Mouse (Mus musculus) lung, embryonic 14.5 days (tissue): Measurements from ENCODE around the gene Mfap3l. TPM values are rescaled to one million over a fixed set of nuclear protein-coding genes. Genes with fewer than 3 reads are reported as not detected.
A peak's percentile ranks its signal among the peaks of the same experiment; 100 is the strongest.

Experiments used
- ATAC-seq: fragments of 200-750 bp; cut with Nextera tagmentation; 2 replicates; pipeline ENCODE4 v1.8.0; 2017; ENCODE audit warnings: mild to moderate bottlenecking, moderate TSS enrichment, moderate library complexity; ENCODE audit not compliant: insufficient read depth
- DNase-seq: peaks from one replicate; pipeline ENCODE4 v3.0.0-alpha.2; 2015
- H3K27ac ChIP-seq: fragments of 300-500 bp; sonication (generic); 2 replicates; pipeline ENCODE4 v1.5.1; 2014; ENCODE audit warnings: low read depth, mild to moderate bottlenecking, moderate library complexity
- H3K27me3 ChIP-seq: fragments of 300-500 bp; sonication (generic); 2 replicates; pipeline ENCODE4 v1.6.1; 2014; ENCODE audit warnings: low read length, control low read depth; ENCODE audit not compliant: insufficient read depth
- H3K36me3 ChIP-seq: fragments of 300-500 bp; sonication (generic); 2 replicates; pipeline ENCODE4 v1.6.1; 2014; ENCODE audit warnings: control low read depth; ENCODE audit not compliant: insufficient read depth
- H3K4me1 ChIP-seq: fragments of 300-500 bp; sonication (generic); 2 replicates; pipeline ENCODE4 v1.6.1; 2014; ENCODE audit warnings: antibody characterized with exemption, control low read depth; ENCODE audit not compliant: insufficient read depth
- H3K4me2 ChIP-seq: fragments of 300-500 bp; sonication (generic); 2 replicates; pipeline ENCODE4 v1.6.1; 2014; ENCODE audit warnings: mild to moderate bottlenecking
- H3K4me3 ChIP-seq: fragments of 300-500 bp; sonication (generic); 2 replicates; pipeline ENCODE4 v1.5.1; 2014; ENCODE audit warnings: low read depth, low read length
- H3K9ac ChIP-seq: fragments of 300-500 bp; sonication (generic); 2 replicates; pipeline ENCODE4 v1.6.1; 2014
- H3K9me3 ChIP-seq: fragments of 300-500 bp; sonication (generic); 2 replicates; pipeline ENCODE4 v1.6.1; 2016; ENCODE audit warnings: low read depth, low read length, control low read depth
- CTCF ChIP-seq: IDR thresholded peaks from 2 replicates; pipeline ENCODE4 v1.5.1; 2016; ENCODE audit warnings: antibody characterized with exemption, low read depth
- WGBS: fragments of 180-500 bp; shearing (Covaris S2); extraction: QIAGEN DNeasy Blood & Tissue Kit; methylation state at CpG from one replicate; pipeline ENCODE4 v1.1.7; 2014; 5-methylcytosine and 5-hydroxymethylcytosine counted together
- polyA plus RNA-seq: library from polyadenylated mRNA; unstranded; fragments of >200 nt; fragmentation: Nextera tagmentation; extraction: Ambion mirVana; gene quantifications from 2 replicates; pipeline ENCODE4 v1.2.1, GENCODE M21; 2014

The Mfap3l gene
- polyA plus RNA-seq, 1 experiment from 2014 or later = 5.6 TPM

DNA sequence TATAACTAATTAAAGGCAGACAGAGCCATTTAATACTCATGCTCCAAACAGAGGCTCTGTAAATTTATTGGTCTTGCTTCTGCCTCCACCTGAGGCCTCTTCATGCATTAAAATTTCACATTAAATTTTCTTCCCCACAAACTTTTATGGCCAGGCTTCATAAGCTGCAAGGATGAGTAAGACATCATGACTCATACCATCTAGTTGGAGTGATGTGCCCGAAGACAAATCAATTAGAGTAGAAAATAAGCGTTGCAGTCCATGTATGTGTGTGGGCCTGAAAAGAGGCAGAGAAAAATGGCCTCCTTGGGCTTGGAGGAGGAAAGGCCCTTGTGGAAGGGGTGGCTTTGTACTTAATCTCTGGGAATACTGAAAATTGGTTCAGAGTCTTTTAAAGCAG is 2.3 kb downstream of the Mfap3l start:
- H3K4me3 ChIP-seq = no peak overlapping the region
- no peaks in the 10 kb centered on the region for H3K36me3 ChIP-seq
- no peak for TF ChIP-seq CTCF
- no peak overlapping the region for H3K9ac ChIP-seq
- 86% methylated on average over 2 of the region's 2 CpGs for WGBS
- DNase-seq (no peak), ATAC-seq (no peak)
- H3K27ac ChIP-seq = no peak overlapping the region
- no peaks in the 10 kb centered on the region for H3K9me3 ChIP-seq
- no peaks in the 10 kb centered on the region; the same call in 1 of the 2 replicates for H3K4me1 ChIP-seq
- H3K27me3 ChIP-seq = no peaks in the 10 kb centered on the region
- H3K4me2 ChIP-seq = no peak overlapping the region

DNA sequence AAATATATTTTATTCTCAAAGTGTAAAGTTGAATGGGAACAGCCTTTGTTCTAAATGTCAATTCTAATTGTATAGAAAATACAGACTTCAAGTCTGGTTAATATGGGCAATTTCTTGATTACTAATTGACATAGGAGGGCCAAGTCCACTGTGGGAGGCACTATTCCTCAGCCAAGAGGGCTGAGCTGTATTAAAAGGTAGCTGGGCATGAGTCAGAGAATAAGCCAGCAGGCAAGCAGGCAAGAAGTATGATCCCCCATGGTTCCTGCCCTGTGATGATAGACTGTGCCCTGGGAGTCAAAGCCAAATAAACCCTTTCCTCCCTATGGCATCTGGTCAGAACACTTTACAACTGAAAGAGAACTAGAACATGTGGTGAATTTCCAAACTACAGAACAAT is 3.2 kb downstream of the Mfap3l start:
- Histone ChIP-seq H3K27me3 (no peaks in the 10 kb centered on the region), H3K4me3 (no peak overlapping the region), H3K9ac (no peak overlapping the region), H3K36me3 (no peaks in the 10 kb centered on the region), H3K27ac (no peak overlapping the region), H3K9me3 (no peaks in the 10 kb centered on the region), H3K4me1 (no peaks in the 10 kb centered on the region; the same call in 1 of the 2 replicates), H3K4me2 (no peak overlapping the region)
- ATAC-seq = no peak
- no peak for TF ChIP-seq CTCF
- DNase-seq = no peak

DNA sequence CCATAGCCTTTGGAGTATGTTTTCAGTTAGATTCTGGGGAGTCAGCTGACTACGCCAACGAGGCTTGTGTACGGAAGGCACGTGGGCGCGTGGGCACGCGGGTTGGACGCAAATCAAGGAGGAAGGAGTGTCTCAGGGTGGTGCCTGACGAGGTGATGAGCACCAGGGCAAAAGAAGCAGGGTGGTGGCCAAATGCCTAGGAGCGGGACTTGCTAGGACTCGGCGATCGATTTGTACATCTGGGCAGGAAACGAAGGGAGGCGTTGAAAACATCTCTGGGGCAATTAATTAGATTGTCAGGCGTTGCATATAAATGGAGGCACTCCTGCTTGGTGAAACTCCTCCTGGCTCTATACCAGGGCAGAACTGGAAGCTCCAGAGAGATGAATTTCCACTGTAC is 7.4 kb downstream of the Mfap3l start:
- Histone ChIP-seq H3K27ac (no peak overlapping the region), H3K9ac (no peak overlapping the region), H3K4me2 (no peak overlapping the region), H3K9me3 (no peaks in the 10 kb centered on the region), H3K27me3 (no peaks in the 10 kb centered on the region), H3K4me3 (no peak overlapping the region), H3K36me3 (no peaks in the 10 kb centered on the region), H3K4me1 (no peaks in the 10 kb centered on the region)
- no peak for ATAC-seq
- DNase-seq = no peak
- no peak for TF ChIP-seq CTCF
- 82% methylated on average over 17 of the region's 17 CpGs for WGBS

DNA sequence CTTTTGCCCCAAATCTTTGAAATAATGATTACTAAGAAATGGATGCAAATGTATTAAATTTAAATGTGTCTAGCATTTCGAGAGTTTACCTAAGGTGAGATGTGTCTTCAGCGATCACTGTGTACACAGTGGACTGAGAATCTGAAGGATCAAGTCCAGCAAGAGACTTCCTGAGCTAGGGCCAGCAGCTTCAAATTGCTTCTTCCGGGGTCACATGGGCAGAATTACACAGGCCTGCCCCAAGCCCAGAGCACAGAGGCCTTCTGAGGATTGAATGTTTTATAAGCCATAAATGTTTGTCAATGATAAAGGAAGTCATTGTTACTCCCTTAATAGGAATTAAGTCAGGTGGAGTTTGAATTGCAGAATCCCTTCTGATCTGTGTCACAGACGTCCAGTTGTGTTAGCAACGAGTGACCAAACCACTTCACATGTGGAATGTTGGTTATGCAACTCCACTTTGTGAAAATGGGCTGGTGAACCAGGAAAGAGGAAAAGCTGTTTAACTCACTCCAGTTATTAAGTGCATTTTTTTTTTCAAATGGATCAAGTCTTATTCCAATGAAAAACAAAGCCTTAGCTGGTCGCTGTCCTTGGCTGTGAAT is 10.9 kb downstream of the Mfap3l start:
- ATAC-seq (peak; percentile 44), DNase-seq (peak; percentile 65)
- Histone ChIP-seq H3K36me3 (no peaks in the 10 kb centered on the region), H3K27ac (peak overlapping the region; percentile 34; the same call in 1 of the 2 replicates), H3K4me1 (no peaks in the 10 kb centered on the region), H3K4me2 (no peak overlapping the region), H3K9ac (no peak overlapping the region), H3K27me3 (no peaks in the 10 kb centered on the region), H3K9me3 (no peaks in the 10 kb centered on the region), H3K4me3 (no peak overlapping the region)
- 61% methylated on average over 6 of the region's 6 CpGs for WGBS
- TF ChIP-seq CTCF = no peak

DNA sequence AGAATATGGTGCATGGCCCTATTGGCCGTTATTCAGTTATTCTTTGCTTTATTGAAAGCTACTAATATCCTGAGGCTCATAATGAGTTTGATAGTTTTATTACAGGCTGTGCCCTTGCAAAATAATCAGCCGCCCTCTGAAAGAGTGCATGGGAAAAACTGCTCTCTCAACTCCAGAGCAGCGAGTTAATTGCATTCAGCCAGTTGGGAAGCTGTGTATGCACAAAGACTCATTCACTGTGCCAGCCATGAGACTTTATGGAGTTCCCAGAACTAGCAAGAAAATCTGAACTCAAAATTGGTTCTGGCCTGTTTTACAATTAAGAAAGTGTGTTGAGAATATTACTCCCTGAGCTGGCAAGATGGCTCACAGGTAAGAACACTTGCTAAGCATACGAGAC is 12.5 kb downstream of the Mfap3l start:
- no peak for TF ChIP-seq CTCF
- 83% methylated on average over 4 of the region's 4 CpGs for WGBS
- no peaks in the 10 kb centered on the region for H3K4me1 ChIP-seq
- no peak overlapping the region for H3K27ac ChIP-seq
- H3K36me3 ChIP-seq = no peaks in the 10 kb centered on the region
- no peaks in the 10 kb centered on the region for H3K9me3 ChIP-seq
- DNase-seq (no peak), ATAC-seq (no peak)
- H3K4me2 ChIP-seq = no peak overlapping the region
- no peak overlapping the region for H3K9ac ChIP-seq
- H3K4me3 ChIP-seq = no peak overlapping the region
- H3K27me3 ChIP-seq = no peaks in the 10 kb centered on the region

DNA sequence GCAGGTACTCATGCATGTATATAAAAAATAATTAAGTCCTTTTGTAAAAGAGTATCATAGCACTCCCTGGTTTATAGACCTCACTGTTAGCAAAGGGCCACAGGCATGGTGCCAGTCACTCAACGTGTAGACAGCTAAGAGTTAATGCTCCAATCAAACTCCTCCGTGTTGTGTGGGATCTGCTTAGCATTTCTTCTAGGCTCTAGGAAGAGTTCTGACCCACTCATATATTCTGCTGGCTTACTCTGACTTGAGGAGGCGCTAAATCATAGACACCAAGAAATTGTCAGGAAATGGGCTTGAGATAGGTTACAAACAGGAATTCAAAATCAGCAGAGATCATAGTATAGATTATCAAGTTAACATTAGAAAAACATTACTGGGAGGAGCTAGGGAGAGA is 13.3 kb downstream of the Mfap3l start:
- no peak for TF ChIP-seq CTCF
- H3K4me3 ChIP-seq = no peak overlapping the region
- H3K9ac ChIP-seq = no peak overlapping the region
- WGBS = 76% methylated on average over 3 of the region's 3 CpGs
- H3K4me2 ChIP-seq = no peak overlapping the region
- H3K36me3 ChIP-seq = no peaks in the 10 kb centered on the region
- H3K27me3 ChIP-seq = no peaks in the 10 kb centered on the region
- no peak overlapping the region for H3K27ac ChIP-seq
- DNase-seq (no peak), ATAC-seq (no peak)
- H3K4me1 ChIP-seq = no peaks in the 10 kb centered on the region
- no peaks in the 10 kb centered on the region for H3K9me3 ChIP-seq

DNA sequence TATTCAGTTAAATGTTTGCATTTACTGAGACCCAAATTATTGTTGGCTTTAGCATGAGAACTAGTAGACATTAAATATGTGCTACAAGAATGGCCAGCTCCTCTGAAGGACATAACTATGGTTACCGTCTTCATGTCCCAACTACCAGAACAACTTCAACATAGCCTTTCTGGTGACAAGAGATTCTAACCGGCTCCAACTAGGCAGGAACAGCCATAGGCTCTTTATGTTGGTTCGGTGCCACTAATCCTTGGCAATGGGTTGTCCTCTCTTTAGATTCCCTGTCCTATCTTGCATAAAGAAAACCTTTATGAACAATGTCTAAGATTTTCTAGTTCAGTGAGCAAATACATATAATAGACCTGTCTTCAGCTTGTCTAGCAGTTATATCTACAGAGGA is 14.7 kb downstream of the Mfap3l start:
- no peak for DNase-seq
- no peak overlapping the region for H3K4me2 ChIP-seq
- TF ChIP-seq CTCF = no peak
- no peaks in the 10 kb centered on the region for H3K36me3 ChIP-seq
- no peak for ATAC-seq
- H3K9me3 ChIP-seq = no peaks in the 10 kb centered on the region
- no peak overlapping the region for H3K4me3 ChIP-seq
- H3K27ac ChIP-seq = no peak overlapping the region
- H3K27me3 ChIP-seq = no peaks in the 10 kb centered on the region
- WGBS = 91% methylated on average over 3 of the region's 3 CpGs
- H3K4me1 ChIP-seq = no peaks in the 10 kb centered on the region
- H3K9ac ChIP-seq = no peak overlapping the region

DNA sequence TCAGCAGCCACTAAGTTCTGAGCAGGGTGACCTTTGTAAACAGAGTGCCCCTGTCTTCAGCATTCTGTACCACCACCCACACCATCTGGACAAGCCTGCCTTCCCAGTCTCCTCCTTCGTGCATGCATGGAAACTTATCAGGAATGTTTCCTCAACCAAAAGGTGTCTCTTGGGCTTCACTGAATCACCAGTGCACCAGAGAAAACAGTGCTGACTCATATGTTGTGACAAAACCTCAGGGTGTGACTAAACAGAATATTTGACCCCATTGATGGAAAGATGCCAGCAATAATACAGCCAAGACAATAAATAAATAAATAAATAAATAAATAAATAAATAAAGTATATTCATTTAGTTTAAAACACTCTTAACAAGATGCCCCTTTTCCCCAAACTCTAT is 16.5 kb downstream of the Mfap3l start:
- Histone ChIP-seq H3K36me3 (no peaks in the 10 kb centered on the region), H3K4me3 (no peak overlapping the region), H3K27me3 (no peaks in the 10 kb centered on the region), H3K9ac (no peak overlapping the region), H3K9me3 (no peaks in the 10 kb centered on the region), H3K4me1 (no peaks in the 10 kb centered on the region), H3K27ac (no peak overlapping the region), H3K4me2 (no peak overlapping the region)
- ATAC-seq = no peak
- DNase-seq = no peak
- no peak for TF ChIP-seq CTCF
- WGBS = 39% methylated on average over 1 of the region's 1 CpGs
